Mouse (Mus musculus): ENCODE data around the gene Tmem106a.
A peak's percentile ranks its signal among the peaks of the same experiment; 100 is the strongest.
"Not testable (repeated sequence)": the region's sequence is repeated elsewhere in the genome, so short reads cannot be mapped to it uniquely, and the experiment has no call there.

Tmem106a gene

DNA sequence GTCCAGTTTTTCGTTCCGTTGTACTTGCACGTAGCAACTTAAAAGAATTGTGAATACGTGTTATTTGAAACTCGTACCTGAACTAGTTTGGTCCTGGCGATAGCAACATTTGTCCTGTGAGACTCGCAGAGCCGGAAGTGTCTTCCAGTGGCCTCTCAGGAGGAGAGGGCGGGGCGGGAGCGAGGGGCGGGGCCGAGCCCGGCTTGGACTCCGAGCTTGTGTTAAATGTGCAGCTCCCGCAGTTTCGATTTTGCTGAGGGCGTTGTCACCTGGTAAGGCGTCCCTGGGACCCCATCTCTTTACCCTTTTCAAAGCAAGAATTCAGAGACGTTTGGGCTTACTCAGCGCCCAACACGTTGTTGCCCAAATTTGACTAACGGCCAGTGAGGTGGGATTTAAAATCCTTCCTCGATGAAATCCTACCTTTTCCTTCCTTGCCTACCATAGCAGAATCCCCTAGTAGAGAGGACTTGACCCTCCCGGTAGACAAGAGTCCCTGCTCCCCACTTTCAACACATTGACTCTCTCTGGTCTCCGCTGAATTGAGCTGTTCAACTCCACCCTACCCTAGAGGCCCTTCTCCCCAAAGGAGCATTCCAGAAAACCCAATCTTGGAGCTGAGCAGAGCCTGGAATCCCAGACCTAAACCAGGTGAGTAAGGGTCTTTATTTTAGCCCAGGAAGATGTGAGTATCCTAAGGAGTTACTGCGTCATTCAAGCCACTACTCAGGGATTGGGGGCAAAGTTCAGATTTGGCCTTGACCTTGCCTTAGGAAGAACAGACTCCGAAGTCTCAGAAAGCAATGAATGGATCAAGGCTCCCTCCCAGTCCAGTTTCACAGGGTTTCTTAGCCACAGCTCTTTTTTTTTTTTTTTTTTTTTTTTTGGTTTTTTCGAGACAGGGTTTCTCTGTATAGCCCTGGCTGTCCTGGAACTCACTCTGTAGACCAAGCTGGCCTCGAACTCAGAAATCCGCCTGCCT is at the start of gene Tmem106a:
TSS of gene Tmem106a (plus strand) at position 189 of the 982 bp plus-strand sequence.
- DNase-seq: peak; percentile 69

DNA sequence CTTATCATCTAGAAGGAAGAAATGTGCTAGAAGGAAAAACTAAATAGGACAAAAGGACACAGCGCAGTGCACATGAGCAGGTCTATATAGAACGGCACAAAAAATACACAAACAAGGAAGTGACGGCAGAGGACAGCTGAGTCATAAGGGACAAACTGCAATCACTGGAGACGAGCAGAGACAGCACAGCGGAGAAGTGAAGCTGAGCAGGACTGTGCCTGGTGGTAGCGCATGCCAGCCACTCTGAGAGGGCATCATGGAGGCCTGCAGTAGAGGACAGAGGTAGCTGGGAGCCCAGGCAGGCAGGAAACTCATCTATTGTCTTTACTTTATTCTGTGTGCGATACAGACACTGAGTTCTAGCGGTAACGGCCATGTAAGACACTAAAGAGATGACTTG is 38.5 kb upstream of the Tmem106a start:
- no peak for DNase-seq

DNA sequence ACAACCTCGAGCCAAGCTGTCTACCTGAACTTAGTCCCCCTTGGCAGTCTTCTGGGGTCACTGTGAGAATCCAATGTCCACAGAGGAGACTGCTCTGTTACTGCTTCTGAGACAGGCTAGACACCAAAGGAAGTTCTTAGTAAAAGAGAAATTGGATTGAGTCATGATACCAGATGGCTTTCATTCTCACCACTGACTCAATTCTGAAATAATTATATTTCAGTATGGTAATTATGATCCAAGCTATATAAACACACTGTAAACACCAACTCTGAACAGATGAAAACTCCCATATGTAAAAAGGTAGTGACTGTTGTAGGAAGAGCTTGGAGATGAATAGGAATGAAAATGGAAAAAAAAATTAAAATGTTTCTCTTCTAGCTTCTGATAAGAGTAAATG is 37.9 kb upstream of the Tmem106a start:
- DNase-seq: no peak

DNA sequence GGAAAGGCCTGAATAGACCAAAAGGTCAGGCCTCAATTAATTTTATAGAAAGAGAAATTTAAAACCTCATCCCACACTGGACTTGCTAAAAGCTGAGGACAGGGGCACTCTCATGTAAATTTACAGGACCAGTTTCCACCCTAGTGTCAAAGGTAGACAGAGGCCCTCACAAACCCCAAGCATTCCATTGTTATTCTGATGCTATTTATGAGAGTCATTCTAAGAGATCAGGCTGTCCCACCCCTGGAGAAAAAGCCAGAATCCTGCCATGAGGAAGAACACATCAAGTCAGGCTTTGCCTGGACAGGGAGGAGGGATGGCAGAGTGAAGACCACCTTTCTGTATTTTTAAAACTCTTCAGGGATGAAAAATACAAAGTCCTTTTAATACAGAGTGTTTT is 33.5 kb upstream of the Tmem106a start:
- DNase-seq: no peak

DNA sequence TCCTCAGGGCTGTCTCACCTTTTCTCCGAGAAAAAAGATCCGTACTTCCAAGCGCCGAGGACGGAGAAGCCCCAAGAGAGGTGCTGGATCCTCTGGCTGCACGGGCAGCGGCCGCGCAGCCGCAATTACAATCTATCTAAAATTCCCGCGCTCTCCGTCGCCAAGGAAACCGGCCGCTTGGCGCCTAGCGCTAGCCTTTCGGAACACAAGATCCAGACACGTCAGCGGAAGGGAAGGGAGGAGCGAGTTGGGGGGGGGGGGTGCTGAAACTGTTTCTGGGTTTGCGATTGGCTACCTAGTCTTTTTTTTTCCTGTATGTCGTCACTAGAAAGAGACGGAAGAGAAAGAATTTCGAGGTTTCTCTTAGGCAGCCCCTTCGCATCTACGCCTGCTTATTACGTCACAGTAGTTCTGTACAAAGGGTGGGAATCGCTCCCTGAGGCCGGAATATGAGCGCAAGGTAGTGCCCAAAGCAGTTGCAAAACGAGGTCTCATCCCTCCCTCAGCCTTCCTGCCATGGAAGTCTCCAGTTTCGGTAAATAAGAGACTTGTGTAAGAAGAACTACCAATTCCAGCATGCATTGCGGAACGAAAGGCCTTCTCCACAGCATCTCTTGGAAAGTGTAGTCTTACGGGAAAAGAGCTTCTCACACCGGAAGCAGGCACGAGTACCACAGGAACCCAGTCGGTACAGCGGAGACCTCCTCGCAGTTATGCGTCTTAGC is 30.1 kb upstream of the Tmem106a start, which contains the start of the genes Brca1 and Nbr1:
TSS of gene Brca1 (minus strand) at position 205 of the 725 bp plus-strand sequence.
TSS of gene Nbr1 (plus strand) at position 399 of the 725 bp plus-strand sequence.
- peak; percentile 91 for DNase-seq

DNA sequence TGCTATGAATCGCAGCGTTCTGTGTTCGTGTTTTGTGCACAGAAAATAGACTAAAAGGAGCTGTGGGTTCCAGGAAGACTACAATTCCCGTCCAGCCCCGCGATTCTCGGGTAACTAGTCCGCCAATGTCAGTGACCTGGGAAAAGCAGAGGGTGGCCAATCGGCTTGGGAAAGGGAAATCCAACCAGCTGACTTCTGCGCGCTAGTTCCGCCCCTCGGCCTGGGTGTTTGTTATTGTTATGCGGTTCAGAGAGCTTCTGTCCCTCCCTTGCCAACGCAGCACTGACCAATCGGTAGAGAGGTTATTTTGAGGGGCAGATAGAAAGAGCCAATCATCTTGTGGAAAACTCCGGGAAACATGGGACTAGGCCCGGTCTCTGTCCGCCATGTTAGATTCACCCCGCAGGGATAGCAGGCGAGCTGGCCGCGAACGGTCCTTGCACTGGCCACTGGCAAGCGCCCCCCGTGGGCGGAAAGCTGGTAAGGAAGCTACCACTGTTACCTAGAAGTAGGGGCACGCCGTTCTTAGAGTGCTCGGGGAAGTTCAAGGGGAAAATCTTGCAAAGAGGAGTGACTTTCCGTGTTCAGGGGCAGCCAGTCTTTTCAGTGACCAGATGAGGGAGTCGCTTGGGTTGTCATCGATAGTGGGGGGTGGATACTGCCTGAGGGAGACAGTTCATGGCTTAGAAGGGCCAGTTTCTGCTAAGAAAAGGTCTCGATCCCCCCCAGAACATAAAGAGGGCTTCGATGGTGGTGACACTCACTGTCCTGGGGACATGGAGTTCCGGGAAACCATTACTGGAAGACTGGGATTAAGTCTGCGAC is 29.4 kb upstream of the Tmem106a start:
- peak; percentile 93 for DNase-seq

DNA sequence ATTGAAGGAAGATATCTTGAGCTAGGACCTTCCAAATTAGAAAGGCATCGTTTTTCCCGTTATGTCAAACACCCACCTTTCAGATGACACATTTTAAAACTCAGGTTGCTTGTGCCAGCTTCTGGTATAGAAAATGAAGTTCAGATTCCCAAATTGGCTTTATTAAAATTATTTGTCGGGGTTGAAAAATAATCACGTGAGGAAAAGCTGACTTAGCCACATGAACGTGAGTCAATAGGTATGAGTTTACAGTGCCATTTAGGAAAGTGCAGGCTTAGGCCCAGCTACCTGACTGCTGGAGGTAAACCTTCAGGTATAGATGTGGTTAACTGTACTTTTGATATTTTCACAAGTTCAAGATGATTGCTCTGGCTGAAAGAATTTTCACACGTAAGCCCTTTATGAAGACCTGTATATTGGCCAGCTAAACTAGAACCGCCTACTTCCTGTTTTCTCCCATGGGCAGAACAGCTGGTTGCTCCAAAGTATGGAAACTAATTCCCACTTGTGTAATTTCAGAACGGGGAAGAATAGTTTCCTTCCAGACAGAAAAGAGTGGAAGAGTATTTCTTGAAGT is 28.6 kb upstream of the Tmem106a start:
- no peak for DNase-seq

DNA sequence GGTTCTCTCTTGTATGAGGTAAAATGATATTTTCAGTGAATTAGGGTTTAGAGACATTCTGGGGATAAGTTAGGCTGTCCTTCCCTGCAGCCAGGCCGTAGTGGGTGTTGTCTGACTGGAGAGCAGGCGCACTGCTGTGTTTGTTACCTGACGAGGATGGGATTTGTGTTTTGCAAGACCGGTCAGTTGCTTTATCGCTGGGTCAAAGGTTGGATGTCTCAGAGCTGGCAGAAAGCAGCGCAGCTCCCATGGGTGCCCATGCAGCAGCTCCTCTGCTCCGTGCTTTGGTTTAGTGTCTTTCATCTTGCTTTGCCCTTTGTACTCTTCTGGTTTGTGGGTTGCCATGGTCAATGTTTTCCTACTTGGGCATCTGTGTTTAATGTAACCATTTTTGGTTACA is 25.5 kb upstream of the Tmem106a start:
- no peak for DNase-seq

DNA sequence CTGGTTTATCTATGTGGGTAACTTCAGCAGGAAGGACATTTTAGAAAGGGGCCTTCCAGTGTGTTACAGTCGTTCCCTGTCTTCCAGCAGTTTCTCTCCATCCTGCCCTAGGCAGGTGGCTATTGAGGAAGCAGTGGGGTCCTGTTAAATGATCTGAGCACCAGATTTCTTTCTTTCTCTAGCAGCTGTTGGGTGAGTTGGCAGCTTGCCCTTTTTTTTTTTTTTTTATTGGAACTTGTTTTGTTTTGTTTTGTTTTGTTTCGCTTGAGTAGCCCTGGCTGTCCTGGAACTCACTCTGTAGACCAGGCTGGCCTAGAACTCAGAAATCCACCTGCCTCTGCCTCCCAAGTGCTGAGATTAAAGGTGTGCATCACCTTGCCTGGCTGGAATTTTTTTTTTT is 25.1 kb upstream of the Tmem106a start:
- no peak for DNase-seq

DNA sequence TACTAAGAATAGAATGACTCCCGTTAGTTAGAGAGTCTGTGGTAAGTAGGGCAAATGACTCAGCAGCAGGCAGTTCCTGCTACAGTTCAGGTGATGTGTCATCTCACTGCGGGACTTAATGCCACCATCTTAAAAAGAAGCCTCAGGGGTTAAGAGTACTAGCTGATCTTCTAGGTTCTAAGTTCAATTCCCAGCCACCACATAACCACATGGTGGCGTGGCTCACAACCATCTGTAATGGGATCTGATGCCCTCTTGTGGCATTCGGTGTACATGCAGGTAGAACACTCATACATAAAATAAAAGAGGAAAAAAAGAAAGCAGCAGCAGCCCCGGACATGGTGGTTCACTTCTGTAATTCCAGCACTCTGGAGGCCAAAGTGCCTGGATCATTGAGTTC is 19.7 kb upstream of the Tmem106a start:
- peak; percentile 66 for DNase-seq

DNA sequence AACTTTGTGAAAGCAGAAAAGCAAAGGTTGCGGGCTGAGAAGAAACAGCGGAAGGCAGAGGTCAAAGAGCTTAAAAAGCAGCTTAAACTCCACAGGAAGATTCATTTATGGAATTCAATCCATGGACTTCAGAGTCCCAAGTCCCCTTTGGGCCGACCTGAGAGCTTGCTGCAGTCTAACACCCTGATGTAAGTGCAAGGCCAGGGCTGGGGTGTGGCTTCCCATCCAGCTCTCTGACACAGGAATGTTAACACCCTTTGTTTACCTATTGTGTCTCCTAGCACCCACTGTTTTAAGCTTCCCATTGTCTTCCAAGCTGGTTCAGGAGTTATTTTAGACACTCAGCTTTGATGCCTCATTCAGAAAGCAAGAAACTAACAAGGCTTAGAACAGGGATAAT is 13.6 kb upstream of the Tmem106a start:
- DNase-seq: no peak

DNA sequence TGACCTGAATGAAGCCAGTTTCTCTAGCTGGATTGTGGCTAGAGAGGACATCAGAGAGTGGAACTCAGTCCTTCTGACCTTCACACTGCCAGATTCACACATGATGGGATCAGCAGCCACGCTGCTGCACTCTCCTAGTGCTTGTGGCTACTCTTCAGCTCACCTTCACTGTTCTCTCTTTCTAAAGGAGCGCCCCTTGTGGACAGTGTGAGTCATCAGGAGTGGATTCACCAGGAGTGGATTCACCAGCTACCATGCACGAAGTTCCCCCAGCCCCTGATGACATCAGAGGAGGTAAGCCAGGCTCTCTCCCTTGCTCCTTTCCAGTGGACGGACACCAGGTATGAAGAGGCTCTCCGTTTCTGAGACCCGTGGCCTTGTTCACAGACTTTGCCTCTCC is 5.9 kb upstream of the Tmem106a start:
- no peak for DNase-seq

DNA sequence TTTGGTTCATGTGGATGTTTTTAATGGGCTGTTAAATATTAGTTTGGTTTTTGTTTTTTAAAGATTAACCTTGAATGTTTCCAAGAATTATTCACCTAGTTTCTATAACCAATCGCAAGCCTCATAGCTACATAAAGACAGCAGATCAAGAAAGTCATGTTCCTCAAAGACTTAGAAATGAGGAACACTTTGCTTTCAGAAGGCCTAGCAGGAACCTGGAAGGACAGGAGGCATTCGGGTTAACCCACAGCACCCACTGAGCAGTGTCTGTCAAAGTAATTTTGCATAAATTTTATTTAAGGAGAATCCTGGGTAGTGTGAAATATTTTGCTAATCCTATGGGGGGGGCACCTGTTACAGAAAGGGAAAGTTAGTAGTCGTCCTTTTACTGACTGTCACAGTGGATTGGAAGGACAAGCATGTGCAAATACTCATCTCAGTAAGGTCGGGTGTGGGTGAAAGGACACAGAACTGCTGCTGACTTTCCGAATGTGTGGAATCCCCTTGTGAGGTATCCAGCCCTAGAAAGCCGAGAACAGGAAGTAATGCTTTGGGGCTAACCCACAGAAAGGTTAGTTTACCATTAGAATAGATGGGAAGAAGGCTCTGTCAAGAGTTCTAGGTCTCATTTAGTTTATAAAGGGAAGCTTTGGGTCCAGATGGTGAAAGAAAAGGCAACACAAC is 819 bp upstream of the Tmem106a start:
- DNase-seq: no peak

DNA sequence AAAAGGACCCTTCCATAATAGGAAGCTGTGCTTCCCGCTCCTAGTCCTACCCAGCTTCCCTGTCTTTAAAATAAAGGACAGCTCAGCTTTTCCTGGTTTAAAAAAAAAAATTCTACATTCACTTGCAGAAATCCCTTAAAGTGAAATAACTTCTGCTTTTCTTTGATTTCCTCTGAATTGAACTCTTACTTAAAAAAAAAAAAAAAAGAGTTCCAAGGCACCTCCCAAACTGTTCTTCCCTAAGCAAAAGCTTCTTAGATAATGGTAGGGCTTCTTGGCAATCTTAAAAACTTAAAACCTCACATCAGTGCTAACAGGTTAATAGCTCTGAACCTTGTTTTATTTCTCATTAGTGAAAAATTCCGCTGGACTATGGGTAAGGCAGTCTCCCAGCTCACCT is 1.2 kb downstream of the Tmem106a start:
- no peak for DNase-seq

DNA sequence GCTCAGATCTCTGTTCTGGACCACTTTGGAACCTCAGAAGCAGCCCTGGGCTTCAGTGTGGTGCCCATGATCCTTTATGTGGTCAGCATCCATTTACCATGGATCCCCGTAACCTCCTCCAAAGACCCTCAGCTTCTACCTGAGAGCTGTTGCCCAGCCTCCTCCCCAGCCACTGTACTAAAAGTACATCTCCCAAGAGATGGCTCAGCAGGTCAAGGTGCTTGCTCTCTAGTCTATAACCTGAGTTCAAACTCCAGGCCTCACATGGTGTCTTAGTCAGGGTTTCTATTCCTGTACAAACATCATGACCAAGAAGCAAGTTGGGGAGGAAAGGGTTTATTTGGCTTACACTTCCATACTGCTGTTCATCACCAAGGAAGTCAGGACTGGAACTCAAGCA is 3.0 kb downstream of the Tmem106a start:
- DNase-seq: not testable (repeated sequence)

DNA sequence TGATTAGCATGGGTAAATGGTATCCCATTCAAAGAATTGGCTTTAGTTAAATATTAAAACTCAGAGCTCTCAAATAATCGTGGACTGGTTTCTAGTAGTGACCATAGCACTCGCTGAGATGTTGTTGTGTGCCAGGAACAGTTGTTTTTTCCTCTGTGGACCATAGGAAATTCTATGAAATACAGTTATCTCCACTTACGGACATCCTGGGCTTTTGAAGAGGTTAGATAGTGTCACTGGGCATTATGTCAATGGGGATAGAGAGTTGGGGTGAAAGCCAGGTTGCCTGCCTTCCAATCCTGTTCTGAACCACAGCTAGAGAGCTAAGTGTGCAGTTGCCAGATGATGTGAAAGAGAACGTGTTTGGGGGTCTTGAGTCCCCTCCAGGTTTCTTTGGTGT is 3.8 kb downstream of the Tmem106a start:
- DNase-seq: no peak

DNA sequence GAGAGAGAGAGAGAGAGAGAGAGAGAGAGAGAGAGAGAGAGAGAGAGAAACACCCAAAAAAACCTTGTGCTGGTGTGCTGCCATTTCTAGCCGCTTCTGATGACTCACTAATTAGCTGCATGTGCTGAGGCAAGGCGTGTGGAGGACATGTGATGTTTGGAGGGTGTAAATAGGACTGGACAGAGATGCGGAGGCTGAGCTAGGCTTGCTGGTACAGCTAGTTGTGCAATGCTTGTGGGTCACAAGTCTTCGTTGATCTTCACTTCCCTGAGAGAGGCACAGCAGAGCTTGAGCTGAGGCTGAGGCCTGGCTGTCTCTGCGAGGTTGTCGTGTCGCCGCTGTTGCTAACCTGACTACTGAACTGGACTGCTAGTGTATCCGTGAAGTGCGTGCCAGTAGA is 5.6 kb downstream of the Tmem106a start:
- DNase-seq: no peak

DNA sequence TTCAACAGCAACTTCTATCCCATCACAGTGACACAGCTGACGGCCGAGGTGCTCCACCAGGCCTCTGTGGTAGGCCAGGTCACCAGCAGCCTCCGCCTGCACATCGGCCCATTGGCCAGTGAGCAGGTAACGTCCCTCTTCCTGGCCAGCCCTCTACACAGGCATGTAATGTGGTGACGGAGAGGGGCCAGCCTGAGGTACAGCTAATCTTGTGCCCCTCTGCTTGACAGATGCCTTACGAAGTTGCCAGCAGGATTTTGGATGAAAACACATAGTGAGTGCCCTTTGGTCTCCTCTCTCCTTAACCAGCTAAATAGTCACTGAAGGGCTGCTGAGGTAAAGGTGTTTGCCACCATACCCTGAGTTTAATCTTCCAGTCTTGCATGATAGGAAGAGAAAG is 6.8 kb downstream of the Tmem106a start:
- DNase-seq: no peak

DNA sequence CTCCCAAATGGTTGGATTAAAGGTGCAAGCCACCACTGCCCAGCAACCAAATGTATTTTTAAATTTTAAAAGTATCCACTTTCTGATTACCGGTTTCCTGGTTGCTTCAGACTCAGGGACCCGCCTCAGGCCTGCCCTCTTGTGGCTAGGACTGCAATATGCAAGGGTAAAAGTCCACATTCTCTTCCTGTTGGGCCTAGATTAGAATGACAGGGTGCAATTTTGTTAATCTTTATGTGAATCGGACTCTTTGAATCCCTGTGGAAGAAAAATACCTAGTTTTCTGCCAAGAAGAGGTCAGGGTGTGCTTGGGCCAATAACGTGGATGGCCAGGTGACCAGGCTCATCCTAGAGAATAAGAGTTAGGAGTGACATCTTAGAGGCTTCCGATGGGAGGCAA is 7.4 kb downstream of the Tmem106a start:
- peak; percentile 70 for DNase-seq

DNA sequence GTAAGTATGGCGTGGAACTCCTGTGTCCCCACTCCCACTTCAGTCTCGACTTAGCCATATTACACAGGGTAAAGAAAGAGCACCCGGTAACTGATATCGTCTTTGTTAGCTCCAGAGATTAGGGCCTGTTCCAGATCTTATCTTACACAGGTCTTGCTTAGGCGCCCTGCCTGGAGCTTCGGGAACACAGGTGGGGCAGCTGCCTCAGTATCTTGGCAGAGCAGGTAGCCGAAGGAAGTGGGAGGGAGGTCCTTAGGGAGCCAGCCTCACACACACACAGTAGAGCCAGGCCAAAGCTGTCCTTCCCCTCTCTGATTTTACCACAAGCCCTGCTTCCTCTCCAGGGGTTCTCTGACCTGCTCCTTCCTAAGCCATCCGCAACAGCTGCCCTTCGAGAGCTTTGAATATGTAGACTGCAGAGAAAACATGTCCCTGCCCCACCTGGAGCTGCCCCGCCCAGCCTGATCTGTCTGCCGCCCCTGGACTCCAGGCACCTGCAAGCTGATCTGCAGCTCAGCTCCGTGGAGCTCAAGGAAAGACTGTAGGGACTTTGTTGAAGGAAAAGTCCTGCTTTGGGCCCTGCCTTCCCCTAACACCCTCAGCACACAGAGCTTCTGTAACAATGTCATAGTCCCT is 8.1 kb downstream of the Tmem106a start:
- DNase-seq: no peak

DNA sequence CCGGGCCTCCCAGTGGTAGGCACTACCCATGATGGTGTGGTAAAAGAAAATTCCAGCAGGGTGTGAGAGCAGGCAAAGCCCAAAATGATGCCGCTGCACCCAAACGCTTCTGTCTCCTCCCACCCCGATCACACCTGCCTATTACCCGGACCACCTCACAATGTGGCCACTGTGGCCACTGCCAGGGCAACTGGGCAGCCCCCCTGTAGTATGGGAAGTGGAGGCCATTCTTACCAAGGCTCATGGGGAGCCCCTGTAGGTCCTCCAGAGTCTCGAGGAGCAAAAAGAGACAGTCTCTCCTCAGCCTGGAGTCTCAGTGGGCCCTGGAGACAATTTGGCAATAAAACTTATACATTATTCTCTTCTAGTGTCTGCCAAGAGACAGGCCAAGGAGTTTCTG is 17.1 kb downstream of the Tmem106a start, which contains the start of gene Gm11634:
TSS of gene Gm11634 (minus strand) at position 101 of the 400 bp plus-strand sequence.
- no peak for DNase-seq
